Mouse (Mus musculus): ENCODE results near the gene Rnf144b. TPM values are rescaled to one million over a fixed set of nuclear protein-coding genes. Genes with fewer than 3 reads are reported as not detected.

The Rnf144b gene
- polyA plus RNA-seq, 1 experiment from 2014 or later = 0.95 TPM

- no peaks in the 10 kb centered on the region for H3K4me1 ChIP-seq (ENCODE audit: control insufficient read depth, insufficient read depth, low read length)
- no peak overlapping the region for H3K4me2 ChIP-seq (replicated peaks; ENCODE audit: low read depth, low read length)
- no peaks in the 10 kb centered on the region; the same call in 1 of the 2 replicates for H3K27me3 ChIP-seq (ENCODE audit: control insufficient read depth, insufficient read depth, low read length)
- no peaks in the 10 kb centered on the region for H3K9me3 ChIP-seq (ENCODE audit: control insufficient read depth, low read length)
- WGBS = 78% methylated on average over 11 of the region's 11 CpGs
- no peaks in the 10 kb centered on the region for H3K36me3 ChIP-seq (ENCODE audit: control insufficient read depth, insufficient read depth, low read length)
- H3K9ac ChIP-seq (ENCODE audit: low read depth, low read length) = no peak overlapping the region
- no peak overlapping the region for H3K27ac ChIP-seq (ENCODE audit: low read depth, low read length)
- no peak for ATAC-seq (ENCODE audit: low FRiP score, low TSS enrichment)
- H3K4me3 ChIP-seq (ENCODE audit: low read length) = no peak overlapping the region
These were observed 122.3 kb downstream of the Rnf144b start for GRCm38 (mm10) chr13:47244771-47245170.

GRCm38 (mm10) chr13:47246459-47246858, 124.0 kb downstream of the Rnf144b start:
- no peak overlapping the region for H3K9ac ChIP-seq (ENCODE audit: low read depth, low read length)
- H3K4me1 ChIP-seq (ENCODE audit: control insufficient read depth, insufficient read depth, low read length) = no peaks in the 10 kb centered on the region
- WGBS = 64% methylated on average over 10 of the region's 10 CpGs
- ATAC-seq (ENCODE audit: low FRiP score, low TSS enrichment) = no peak
- H3K27ac ChIP-seq (ENCODE audit: low read depth, low read length) = no peak overlapping the region
- H3K9me3 ChIP-seq (ENCODE audit: control insufficient read depth, low read length) = no peaks in the 10 kb centered on the region
- H3K4me3 ChIP-seq (ENCODE audit: low read length) = no peak overlapping the region
- no peaks in the 10 kb centered on the region; the same call in 1 of the 2 replicates for H3K27me3 ChIP-seq (ENCODE audit: control insufficient read depth, insufficient read depth, low read length)
- H3K4me2 ChIP-seq (replicated peaks; ENCODE audit: low read depth, low read length) = no peak overlapping the region
- no peaks in the 10 kb centered on the region for H3K36me3 ChIP-seq (ENCODE audit: control insufficient read depth, insufficient read depth, low read length)

GRCm38 (mm10) chr13:47247156-47247800, 124.8 kb downstream of the Rnf144b start:
- H3K9me3 ChIP-seq (ENCODE audit: control insufficient read depth, low read length) = no peaks in the 10 kb centered on the region
- no peak overlapping the region for H3K9ac ChIP-seq (ENCODE audit: low read depth, low read length)
- H3K4me2 ChIP-seq (replicated peaks; ENCODE audit: low read depth, low read length) = no peak overlapping the region
- H3K4me3 ChIP-seq (ENCODE audit: low read length) = no peak overlapping the region
- no peaks in the 10 kb centered on the region; the same call in 1 of the 2 replicates for H3K27me3 ChIP-seq (ENCODE audit: control insufficient read depth, insufficient read depth, low read length)
- H3K4me1 ChIP-seq (ENCODE audit: control insufficient read depth, insufficient read depth, low read length) = no peaks in the 10 kb centered on the region
- H3K27ac ChIP-seq (ENCODE audit: low read depth, low read length) = no peak overlapping the region
- ATAC-seq (ENCODE audit: low FRiP score, low TSS enrichment) = no peak
- 55% methylated on average over 13 of the region's 13 CpGs for WGBS
- no peaks in the 10 kb centered on the region for H3K36me3 ChIP-seq (ENCODE audit: control insufficient read depth, insufficient read depth, low read length)

GRCm38 (mm10) chr13:47248289-47249010, 126.0 kb downstream of the Rnf144b start:
- WGBS = 73% methylated on average over 8 of the region's 8 CpGs
- Histone ChIP-seq H3K4me3 (ENCODE audit: low read length) (no peak overlapping the region), H3K36me3 (ENCODE audit: control insufficient read depth, insufficient read depth, low read length) (no peaks in the 10 kb centered on the region), H3K4me1 (ENCODE audit: control insufficient read depth, insufficient read depth, low read length) (no peaks in the 10 kb centered on the region), H3K27ac (ENCODE audit: low read depth, low read length) (no peak overlapping the region), H3K4me2 (replicated peaks; ENCODE audit: low read depth, low read length) (no peak overlapping the region), H3K9ac (ENCODE audit: low read depth, low read length) (no peak overlapping the region), H3K9me3 (ENCODE audit: control insufficient read depth, low read length) (no peaks in the 10 kb centered on the region), H3K27me3 (ENCODE audit: control insufficient read depth, insufficient read depth, low read length) (no peaks in the 10 kb centered on the region; the same call in 1 of the 2 replicates)
- no peak for ATAC-seq (ENCODE audit: low FRiP score, low TSS enrichment)

GRCm38 (mm10) chr13:47250615-47251014, 128.2 kb downstream of the Rnf144b start:
- no peak for ATAC-seq (ENCODE audit: low FRiP score, low TSS enrichment)
- no peaks in the 10 kb centered on the region for H3K4me1 ChIP-seq (ENCODE audit: control insufficient read depth, insufficient read depth, low read length)
- H3K27ac ChIP-seq (ENCODE audit: low read depth, low read length) = no peak overlapping the region
- no peak overlapping the region for H3K4me3 ChIP-seq (ENCODE audit: low read length)
- no peaks in the 10 kb centered on the region for H3K9me3 ChIP-seq (ENCODE audit: control insufficient read depth, low read length)
- H3K4me2 ChIP-seq (replicated peaks; ENCODE audit: low read depth, low read length) = no peak overlapping the region
- H3K36me3 ChIP-seq (ENCODE audit: control insufficient read depth, insufficient read depth, low read length) = no peaks in the 10 kb centered on the region
- WGBS = 82% methylated on average over 1 of the region's 1 CpGs
- H3K9ac ChIP-seq (ENCODE audit: low read depth, low read length) = no peak overlapping the region
- no peaks in the 10 kb centered on the region; the same call in 1 of the 2 replicates for H3K27me3 ChIP-seq (ENCODE audit: control insufficient read depth, insufficient read depth, low read length)

GRCm38 (mm10) chr13:47251114-47251764, 128.8 kb downstream of the Rnf144b start:
- Histone ChIP-seq H3K4me2 (replicated peaks; ENCODE audit: low read depth, low read length) (no peak overlapping the region), H3K27me3 (ENCODE audit: control insufficient read depth, insufficient read depth, low read length) (no peaks in the 10 kb centered on the region; the same call in 1 of the 2 replicates)
- ATAC-seq (ENCODE audit: low FRiP score, low TSS enrichment) = no peak

GRCm38 (mm10) chr13:47253711-47254110, 131.3 kb downstream of the Rnf144b start:
- H3K9me3 ChIP-seq (ENCODE audit: control insufficient read depth, low read length) = no peaks in the 10 kb centered on the region
- 79% methylated on average over 5 of the region's 5 CpGs for WGBS
- H3K4me2 ChIP-seq (replicated peaks; ENCODE audit: low read depth, low read length) = no peak overlapping the region
- H3K4me3 ChIP-seq (ENCODE audit: low read length) = no peak overlapping the region
- H3K9ac ChIP-seq (ENCODE audit: low read depth, low read length) = no peak overlapping the region
- no peak overlapping the region for H3K27ac ChIP-seq (ENCODE audit: low read depth, low read length)
- no peaks in the 10 kb centered on the region for H3K4me1 ChIP-seq (ENCODE audit: control insufficient read depth, insufficient read depth, low read length)
- H3K27me3 ChIP-seq (ENCODE audit: control insufficient read depth, insufficient read depth, low read length) = no peaks in the 10 kb centered on the region
- H3K36me3 ChIP-seq (ENCODE audit: control insufficient read depth, insufficient read depth, low read length) = no peaks in the 10 kb centered on the region
- ATAC-seq (ENCODE audit: low FRiP score, low TSS enrichment) = no peak

More at GRCm38 (mm10) chr13:47251114-47251764, 128.8 kb downstream of the Rnf144b start:
- H3K36me3 ChIP-seq (ENCODE audit: control insufficient read depth, insufficient read depth, low read length) = no peaks in the 10 kb centered on the region
- no peak overlapping the region for H3K9ac ChIP-seq (ENCODE audit: low read depth, low read length)
- H3K9me3 ChIP-seq (ENCODE audit: control insufficient read depth, low read length) = no peaks in the 10 kb centered on the region
- no peaks in the 10 kb centered on the region for H3K4me1 ChIP-seq (ENCODE audit: control insufficient read depth, insufficient read depth, low read length)
- H3K27ac ChIP-seq (ENCODE audit: low read depth, low read length) = no peak overlapping the region
- 91% methylated on average over 2 of the region's 2 CpGs for WGBS
- no peak overlapping the region for H3K4me3 ChIP-seq (ENCODE audit: low read length)

GRCm38 (mm10) chr13:47259297-47259696, 136.8 kb downstream of the Rnf144b start:
- WGBS = 66% methylated on average over 4 of the region's 4 CpGs
- H3K9ac ChIP-seq (ENCODE audit: low read depth, low read length) = no peak overlapping the region
- H3K9me3 ChIP-seq (ENCODE audit: control insufficient read depth, low read length) = no peaks in the 10 kb centered on the region
- no peak overlapping the region for H3K4me2 ChIP-seq (replicated peaks; ENCODE audit: low read depth, low read length)
- no peaks in the 10 kb centered on the region for H3K27me3 ChIP-seq (ENCODE audit: control insufficient read depth, insufficient read depth, low read length)
- H3K36me3 ChIP-seq (ENCODE audit: control insufficient read depth, insufficient read depth, low read length) = no peaks in the 10 kb centered on the region
- H3K4me1 ChIP-seq (ENCODE audit: control insufficient read depth, insufficient read depth, low read length) = no peaks in the 10 kb centered on the region
- no peak overlapping the region for H3K4me3 ChIP-seq (ENCODE audit: low read length)
- H3K27ac ChIP-seq (ENCODE audit: low read depth, low read length) = no peak overlapping the region
- ATAC-seq (ENCODE audit: low FRiP score, low TSS enrichment) = no peak

GRCm38 (mm10) chr13:47261961-47262360, 139.5 kb downstream of the Rnf144b start:
- H3K4me2 ChIP-seq (replicated peaks; ENCODE audit: low read depth, low read length) = no peak overlapping the region
- WGBS = 61% methylated on average over 2 of the region's 2 CpGs
- no peak overlapping the region for H3K9ac ChIP-seq (ENCODE audit: low read depth, low read length)
- no peaks in the 10 kb centered on the region for H3K9me3 ChIP-seq (ENCODE audit: control insufficient read depth, low read length)
- H3K27ac ChIP-seq (ENCODE audit: low read depth, low read length) = no peak overlapping the region
- H3K27me3 ChIP-seq (ENCODE audit: control insufficient read depth, insufficient read depth, low read length) = no peaks in the 10 kb centered on the region
- H3K36me3 ChIP-seq (ENCODE audit: control insufficient read depth, insufficient read depth, low read length) = no peaks in the 10 kb centered on the region
- ATAC-seq (ENCODE audit: low FRiP score, low TSS enrichment) = no peak
- no peaks in the 10 kb centered on the region for H3K4me1 ChIP-seq (ENCODE audit: control insufficient read depth, insufficient read depth, low read length)
- H3K4me3 ChIP-seq (ENCODE audit: low read length) = no peak overlapping the region
